Mouse (Mus musculus): ENCODE data around the gene D5Ertd577e. TPM values are rescaled to one million over a fixed set of nuclear protein-coding genes. Genes with fewer than 3 reads are reported as not detected.

D5Ertd577e gene
- polyA plus RNA-seq (2012; rRNA removed): not detected in 2 replicates

DNA sequence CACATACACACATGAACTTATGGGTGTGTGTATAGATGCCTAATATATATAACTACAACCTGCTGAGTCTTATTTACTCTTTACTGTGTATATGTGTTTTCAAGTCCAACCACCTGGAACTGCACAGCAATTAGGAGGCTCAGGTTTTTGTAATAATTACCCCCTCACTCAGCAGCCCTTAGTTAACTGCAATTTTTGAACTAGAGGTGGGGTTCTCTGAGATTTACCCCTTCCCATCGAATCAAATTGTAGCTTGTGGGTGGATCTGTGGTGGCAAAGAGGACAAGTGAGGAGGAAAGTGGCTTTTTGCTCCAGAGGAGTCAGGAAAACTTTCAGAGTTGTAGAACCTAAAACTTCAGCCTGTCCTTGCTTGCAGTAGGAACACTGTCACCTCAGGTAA lies at the start of gene D5Ertd577e:
Gene D5Ertd577e, plus strand, starts transcription at position 301 of the 400 bp plus-strand sequence.

DNA sequence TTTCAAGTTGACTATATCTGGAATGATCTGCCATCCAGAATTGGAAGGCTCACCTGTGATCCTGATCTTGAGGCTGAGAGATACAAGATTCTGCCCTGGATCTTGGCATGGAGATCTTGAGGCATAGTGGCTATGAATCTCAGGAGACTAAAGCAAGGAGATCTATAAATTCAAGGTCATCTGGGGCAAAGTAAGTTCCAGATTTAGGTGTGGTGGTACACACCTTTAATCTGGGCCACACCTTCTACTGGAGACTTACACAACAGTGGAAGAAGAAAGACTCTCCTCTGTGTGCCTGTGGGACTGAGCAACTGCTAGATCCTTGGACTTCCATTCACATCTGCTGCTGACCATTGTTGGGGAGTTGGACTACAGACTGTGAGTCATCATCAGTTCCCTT lies 53.9 kb downstream of the D5Ertd577e start, which contains the start of gene Gm3286:
Gene Gm3286, plus strand, starts transcription at position 301 of the 400 bp plus-strand sequence.

Other genes with a start within 250 kb of the D5Ertd577e start
- gene Gm10424, start 184.0 kb upstream of the D5Ertd577e start, polyA plus RNA-seq (2012; rRNA removed): not detected in 2 replicates
- gene Gm3259, start 150.9 kb upstream of the D5Ertd577e start, polyA plus RNA-seq (2012; rRNA removed): not detected in 2 replicates
- not detected in 2 replicates for gene Gm3286, start 54.0 kb downstream of the D5Ertd577e start, polyA plus RNA-seq (2012; rRNA removed)
- gene Gm7971, start 138.1 kb downstream of the D5Ertd577e start, polyA plus RNA-seq (2012; rRNA removed): not detected in 2 replicates

Data from stomach, adult 2 months (tissue).